Mouse (Mus musculus): ENCODE data around the gene Auts2. TPM values are rescaled to one million over a fixed set of nuclear protein-coding genes. Genes with fewer than 3 reads are reported as not detected.
A peak's percentile ranks its signal among the peaks of the same experiment; 100 is the strongest.

Auts2 gene
- total RNA-seq, 2 experiments from 2014 or later = 117 to 146 TPM

GRCm38 (mm10) chr5:132115631-132116030 lies 427.5 kb downstream of the Auts2 start:
- Histone ChIP-seq H3K4me3 (no peak overlapping the region), H3K27ac (no peak overlapping the region)
- DNase-seq (ENCODE audit: extremely low spot score in 1 of 2, low spot score in 2 of 2) = peak in 1 of 2 experiments; percentile 32
- intact Hi-C loops (cut with DNase I) = loop anchor here (10.0 kb wide), 6 partner anchors 291 to 1889 kb away; no protein-coding TSS in a partner anchor
- peak; percentile 70 for TF ChIP-seq CTCF (IDR thresholded peaks at IDR 0.05)

GRCm38 (mm10) chr5:132114561-132115301 lies 428.4 kb downstream of the Auts2 start:
- H3K4me3 ChIP-seq = no peak overlapping the region
- no peak overlapping the region for H3K27ac ChIP-seq
- intact Hi-C loops (cut with DNase I) = loop anchor here (10.0 kb wide), 6 partner anchors 290 to 1890 kb away; no protein-coding TSS in a partner anchor
- no peak for DNase-seq (ENCODE audit: extremely low spot score in 1 of 2, low spot score in 2 of 2)
- peak; percentile 41 for TF ChIP-seq CTCF (IDR thresholded peaks at IDR 0.05)

- TF ChIP-seq CTCF (IDR thresholded peaks at IDR 0.05) = peak; percentile 67
- DNase-seq (ENCODE audit: extremely low spot score in 1 of 2, low spot score in 2 of 2) = peak; percentile 29 to 41
- no peak overlapping the region for H3K4me3 ChIP-seq
- no peak overlapping the region for H3K27ac ChIP-seq
- intact Hi-C loops (cut with DNase I) = loop anchor here (10.0 kb wide), 6 partner anchors 289 to 1891 kb away; no protein-coding TSS in a partner anchor
Observed at GRCm38 (mm10) chr5:132113480-132113879, 429.7 kb downstream of the Auts2 start.

DNA sequence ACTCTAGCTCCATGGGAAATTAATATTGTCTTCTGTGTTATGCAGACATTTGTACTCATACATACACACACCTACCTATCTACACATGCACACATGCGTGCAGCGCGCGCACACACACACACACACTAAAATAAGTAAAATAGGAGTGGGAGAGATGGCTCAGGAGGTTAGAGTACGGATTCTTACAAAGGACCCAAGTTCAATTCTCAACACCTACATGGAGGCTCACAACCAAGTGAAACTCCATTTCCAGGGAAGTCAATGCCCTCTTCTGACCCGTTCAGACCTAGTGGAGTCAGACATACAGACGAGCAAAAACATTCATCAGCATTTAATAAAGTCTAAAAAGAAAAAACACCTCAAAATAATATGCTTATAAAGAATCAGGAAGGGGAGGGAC lies 430.5 kb downstream of the Auts2 start:
- no peak for TF ChIP-seq CTCF (IDR thresholded peaks at IDR 0.05)

GRCm38 (mm10) chr5:132102426-132102825 lies 440.7 kb downstream of the Auts2 start:
- Histone ChIP-seq H3K27ac (no peak overlapping the region), H3K4me3 (no peak overlapping the region)
- DNase-seq (ENCODE audit: extremely low spot score in 1 of 2, low spot score in 2 of 2) = no peak
- intact Hi-C loops (cut with DNase I) = no loop called here
- TF ChIP-seq CTCF (IDR thresholded peaks at IDR 0.05) = no peak

More for the DNA sequence above, 430.5 kb downstream of the Auts2 start:
- Histone ChIP-seq H3K27ac (no peak overlapping the region), H3K4me3 (no peak overlapping the region)
- DNase-seq (ENCODE audit: extremely low spot score in 1 of 2, low spot score in 2 of 2) = no peak
- intact Hi-C loops (cut with DNase I) = loop anchor here (10.0 kb wide), 6 partner anchors 288 to 1892 kb away; no protein-coding TSS in a partner anchor

DNA sequence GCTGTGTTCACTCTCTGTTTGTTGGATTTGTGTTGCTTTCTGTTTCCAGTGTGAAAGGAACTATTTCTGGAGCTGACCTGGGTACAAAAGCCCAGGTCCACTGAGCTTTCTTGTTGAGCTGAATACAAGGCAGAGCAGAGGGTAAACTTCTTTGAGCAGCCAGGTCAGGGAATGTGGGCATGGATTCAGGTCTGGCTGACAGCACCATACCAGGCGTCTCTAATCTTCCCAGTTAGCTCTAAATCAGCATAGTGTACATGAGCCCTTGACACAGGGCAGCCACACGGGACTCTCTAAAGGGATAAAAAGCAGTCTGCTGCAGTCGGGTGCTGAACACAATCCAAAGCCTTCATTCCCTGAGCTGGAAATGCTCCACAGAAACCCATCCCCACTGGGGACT lies 444.7 kb downstream of the Auts2 start:
- intact Hi-C loops (cut with DNase I) = no loop called here
- no peak overlapping the region for H3K4me3 ChIP-seq
- TF ChIP-seq CTCF (IDR thresholded peaks at IDR 0.05) = no peak
- H3K27ac ChIP-seq = no peak overlapping the region
- no peak for DNase-seq (ENCODE audit: extremely low spot score in 1 of 2, low spot score in 2 of 2)

DNA sequence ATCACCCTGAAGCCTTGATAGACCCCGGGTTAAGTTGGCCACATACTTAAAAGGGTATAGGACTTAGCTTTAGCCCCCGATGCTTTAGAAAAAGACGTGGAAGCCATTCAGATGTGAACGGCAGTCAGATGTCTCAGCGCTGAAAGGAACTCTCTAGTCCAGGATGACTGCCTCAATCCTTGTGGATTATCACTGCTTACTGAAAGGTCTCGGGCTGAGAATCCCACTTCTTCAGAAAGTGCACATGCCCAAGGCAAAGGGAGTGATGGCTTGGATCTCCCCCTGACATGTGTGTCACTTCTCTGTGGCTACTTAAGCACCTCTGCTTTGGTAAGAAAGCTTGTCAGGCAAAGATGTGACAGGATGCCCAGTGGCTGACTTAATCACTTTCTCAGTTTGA lies 450.4 kb downstream of the Auts2 start:
- H3K4me3 ChIP-seq = no peak overlapping the region
- H3K27ac ChIP-seq = no peak overlapping the region
- TF ChIP-seq CTCF (IDR thresholded peaks at IDR 0.05) = no peak
- intact Hi-C loops (cut with DNase I) = no loop called here
- no peak for DNase-seq (ENCODE audit: extremely low spot score in 1 of 2, low spot score in 2 of 2)

DNA sequence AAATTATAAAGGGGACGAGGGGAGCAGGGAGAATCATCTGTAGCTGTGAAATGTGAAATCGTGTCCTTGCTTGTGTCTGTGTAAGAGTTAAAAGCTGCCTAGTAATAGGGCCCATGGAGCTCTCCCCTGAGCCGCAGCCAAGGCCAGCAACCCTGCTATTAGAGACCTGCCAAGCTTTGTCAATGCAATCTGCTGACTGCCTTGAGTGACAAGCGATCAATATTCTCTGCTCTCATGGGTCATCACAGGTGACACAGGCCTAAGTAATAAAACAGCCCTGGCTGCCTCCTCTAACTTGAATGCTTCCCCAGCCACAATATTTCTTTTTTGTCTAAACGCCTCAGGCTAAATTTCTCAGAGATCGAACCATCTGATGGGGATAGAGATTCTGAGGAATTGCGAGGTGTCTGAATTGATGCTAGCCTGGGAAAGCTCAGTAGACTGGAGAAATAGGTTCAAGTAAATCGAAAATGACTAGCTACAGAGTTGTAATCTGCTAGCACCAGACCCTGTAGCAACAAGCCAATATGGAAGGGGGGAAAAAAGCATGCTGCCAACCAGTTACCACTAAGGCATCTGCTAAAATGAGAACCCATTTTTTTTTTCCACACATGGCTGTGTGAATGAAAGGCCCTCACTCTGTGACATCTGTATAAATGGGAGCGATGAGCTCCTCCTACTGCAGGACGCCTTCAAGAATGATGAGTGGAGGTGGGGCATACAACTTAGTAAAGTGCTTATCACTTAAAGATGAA lies 453.5 kb downstream of the Auts2 start:
- Histone ChIP-seq H3K4me3 (no peak overlapping the region), H3K27ac (no peak overlapping the region)
- no peak for DNase-seq (ENCODE audit: extremely low spot score in 1 of 2, low spot score in 2 of 2)
- intact Hi-C loops (cut with DNase I) = no loop called here
- TF ChIP-seq CTCF (IDR thresholded peaks at IDR 0.05) = no peak

DNA sequence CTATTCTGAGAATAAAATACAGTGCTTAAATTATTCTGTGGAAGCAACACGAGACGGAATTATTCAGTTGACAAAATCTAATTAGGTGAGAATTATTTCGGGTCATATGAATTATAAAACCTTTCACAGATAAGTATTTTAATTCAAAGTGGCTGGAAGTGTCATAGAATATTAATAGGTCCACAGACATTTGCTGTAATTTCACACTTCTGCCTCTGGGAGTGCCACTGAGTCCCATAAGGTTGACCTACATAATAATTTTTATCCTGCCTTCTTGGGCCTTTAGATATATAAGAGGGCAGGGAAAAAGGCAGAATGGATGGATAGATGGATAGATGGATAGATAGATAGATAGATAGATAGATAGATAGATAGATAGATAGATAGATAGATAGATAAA lies 454.6 kb downstream of the Auts2 start:
- intact Hi-C loops (cut with DNase I) = no loop called here
- no peak for DNase-seq (ENCODE audit: extremely low spot score in 1 of 2, low spot score in 2 of 2)
- peak; percentile 37 for TF ChIP-seq CTCF (IDR thresholded peaks at IDR 0.05)

GRCm38 (mm10) chr5:132083753-132084326 lies 459.3 kb downstream of the Auts2 start:
- no peak for DNase-seq (ENCODE audit: extremely low spot score in 1 of 2, low spot score in 2 of 2)
- intact Hi-C loops (cut with DNase I) = no loop called here
- Histone ChIP-seq H3K27ac (no peak overlapping the region), H3K4me3 (no peak overlapping the region)
- TF ChIP-seq CTCF (IDR thresholded peaks at IDR 0.05) = no peak

More for the DNA sequence above, 454.6 kb downstream of the Auts2 start:
- H3K4me3 ChIP-seq = no peak overlapping the region
- no peak overlapping the region for H3K27ac ChIP-seq

GRCm38 (mm10) chr5:132075942-132076341 lies 467.2 kb downstream of the Auts2 start:
- TF ChIP-seq CTCF (IDR thresholded peaks at IDR 0.05) = no peak
- Histone ChIP-seq H3K27ac (no peak overlapping the region), H3K4me3 (no peak overlapping the region)
- intact Hi-C loops (cut with DNase I) = loop anchor here (2.0 kb wide), 1 partner anchor 47 kb away; no protein-coding TSS in a partner anchor
- DNase-seq (ENCODE audit: extremely low spot score in 1 of 2, low spot score in 2 of 2) = no peak

All from left cerebral cortex, adult 2 months (tissue).